Mouse (Mus musculus) liver, postnatal 0 days (tissue): ENCODE measurements at regions not wholly inside any gene's neighbourhood (a gene's known extent, or its start where the extent isn't known, plus 50 kb on each side); places are given as distances from the start of the nearest gene placed in this dataset.

Experiments
- CTCF ChIP-seq: sonication (generic); IDR thresholded peaks from 2 replicates; pipeline ENCODE4 v1.5.1; 2016; ENCODE audit warnings: antibody characterized with exemption, low read depth
- EP300 ChIP-seq: IDR thresholded peaks from 2 replicates; pipeline ENCODE4 v1.6.1; 2016; ENCODE audit warnings: antibody characterized with exemption, low read depth, mild to moderate bottlenecking

DNA sequence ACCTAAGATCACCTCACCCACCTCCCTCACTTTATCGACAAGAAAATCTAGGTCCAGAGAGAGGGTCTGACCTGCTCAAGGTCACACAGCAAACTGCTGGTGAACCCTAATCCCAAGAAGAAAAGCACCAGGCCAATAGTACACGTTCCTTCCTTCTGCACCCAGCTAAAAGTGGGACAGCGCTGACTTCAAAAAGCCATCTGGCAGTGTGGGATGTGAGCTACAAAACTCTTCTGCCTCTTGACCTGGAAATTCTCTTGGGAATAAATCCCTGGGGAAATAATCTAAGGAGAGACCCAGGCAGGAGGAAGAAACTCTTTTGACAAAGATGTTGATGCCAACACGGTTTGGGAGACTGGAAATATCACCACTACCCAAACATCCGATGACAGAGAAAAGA is 175.4 kb downstream of the Cct6b start:
- TF ChIP-seq EP300 = no peak
- no peak for TF ChIP-seq CTCF
